Mouse (Mus musculus) CH12.LX (cell line): Measurements from ENCODE around the gene Kcnma1.

Experiments used
- CHD1 ChIP-seq: IDR thresholded peaks from 2 replicates; pipeline ENCODE4 v1.6.1; 2012; ENCODE audit warnings: low read depth, low read length, improper control_type of control experiment, inconsistent platforms
- IRF4 ChIP-seq: IDR thresholded peaks from 2 replicates; pipeline ENCODE4 v1.6.1; 2014; ENCODE audit warnings: low read depth, mild to moderate bottlenecking, inconsistent platforms, low read length, improper control_type of control experiment
- JUND ChIP-seq: conservative IDR thresholded peaks from 2 replicates; pipeline ENCODE4 v1.6.1; 2011; ENCODE audit warnings: low read depth, low read length, improper control_type of control experiment
- MAFK ChIP-seq: IDR thresholded peaks from 2 replicates; pipeline ENCODE4 v1.6.1; 2011; ENCODE audit warnings: low read length, improper control_type of control experiment; ENCODE audit not compliant: insufficient replicate concordance
- MXI1 ChIP-seq: IDR thresholded peaks from 2 replicates; pipeline ENCODE4 v1.6.1; 2011; ENCODE audit warnings: mild to moderate bottlenecking, low read depth, low read length, improper control_type of control experiment
- POLR2A ChIP-seq: IDR thresholded peaks from 2 replicates; pipeline ENCODE4 v1.6.1; 2011; ENCODE audit warnings: low read depth, mild to moderate bottlenecking, improper control_type of control experiment, low read length
- ZKSCAN1 ChIP-seq: IDR thresholded peaks from 2 replicates; pipeline ENCODE4 v1.6.1; 2012; ENCODE audit warnings: low read depth, inconsistent platforms, low read length, improper control_type of control experiment, borderline replicate concordance

GRCm38 (mm10) chr14:24059747-24060146, 45.5 kb upstream of the Kcnma1 start:
- TF ChIP-seq CHD1 (no peak), MAFK (no peak), JUND (no peak), IRF4 (no peak), POLR2A (no peak), ZKSCAN1 (no peak), MXI1 (no peak)
